20 mouse cellular contexts compared by ENCODE assay signal in the genomic region with DNA sequence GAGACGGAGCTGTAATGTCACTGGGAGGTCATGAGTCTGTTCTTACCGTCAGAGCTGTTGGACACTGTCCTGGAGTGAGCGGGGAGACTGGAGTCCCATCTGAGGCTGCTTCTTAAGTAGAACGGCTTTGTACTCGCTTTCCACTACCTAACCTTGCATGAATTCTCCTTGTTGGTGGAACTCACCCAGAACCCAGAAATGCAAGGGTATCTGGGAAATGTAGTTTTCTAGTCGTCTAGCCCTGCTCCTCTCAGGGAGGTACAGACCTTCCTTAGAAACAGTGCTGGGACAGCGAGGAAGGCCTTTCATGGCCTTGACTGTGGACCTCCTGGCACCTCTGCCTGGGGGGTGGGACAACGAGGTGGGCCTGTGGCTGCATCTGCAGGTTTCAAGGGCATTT. TPM values are rescaled to one million over a fixed set of nuclear protein-coding genes. Genes with fewer than 3 reads are reported as not detected.
DNase-seq lines count a peak whose midpoint lies in the region; ATAC-seq and TF ChIP-seq lines count a peak whose summit lies in the region.
"Had no signal": no experiment of that assay in that cellular context is flagged by ENCODE, and none has a peak within 500 bp of the region (broad histone marks: within the 10 kb centered on the region; RNA-seq: fewer than 3 reads in every experiment).

No protein-coding gene starts in this region.

- no peak overlapping the region for H3K4me3 ChIP-seq in heart, embryonic 13.5 days
- H3K4me3 ChIP-seq in layer of hippocampus, adult 2 months: no peak overlapping the region
- no peak overlapping the region for H3K4me3 ChIP-seq in MEL (ENCODE audit: control insufficient read depth in 1 of 2, insufficient read depth in 1 of 2, low read depth in 2 of 2, low read length in 2 of 2)
- H3K4me3 ChIP-seq in midbrain, embryonic 14.5 days (replicated peaks; ENCODE audit: low read depth, low read length): no peak overlapping the region
- H3K4me3 ChIP-seq: embryonic facial prominence, embryonic 10.5 days; forebrain, embryonic 13.5 days; heart, embryonic 10.5 days had no signal

- no peaks in the 10 kb centered on the region for H3K79me2 ChIP-seq in MEL (ENCODE audit: control insufficient read depth, insufficient read depth, low read length, poor library complexity)

- peaks cover 37% of the 10 kb centered on the region for H3K27me3 ChIP-seq in heart, embryonic 13.5 days (replicated peaks)
- H3K27me3 ChIP-seq in MEL (ENCODE audit: control insufficient read depth in 1 of 2, insufficient read depth in 2 of 2, low read length in 2 of 2): peaks cover 0 to 2% of the 10 kb centered on the region in 2 experiments; a peak in 3 of 4 replicates
- H3K27me3 ChIP-seq in midbrain, embryonic 14.5 days (ENCODE audit: control insufficient read depth, insufficient read depth, low read length): peaks cover 12% of the 10 kb centered on the region; the same call in 1 of the 2 replicates

- H3K9ac ChIP-seq in heart, embryonic 13.5 days: no peak overlapping the region
- H3K9ac ChIP-seq in MEL (ENCODE audit: control insufficient read depth, low read depth, low read length, poor library complexity, severe bottlenecking): no peak overlapping the region
- no peak overlapping the region for H3K9ac ChIP-seq in midbrain, embryonic 14.5 days (replicated peaks; ENCODE audit: low read length)
- H3K9ac ChIP-seq: forebrain, embryonic 13.5 days; forebrain, postnatal 0 days; hindbrain, embryonic 14.5 days had no signal

- ATAC-seq in heart, embryonic 13.5 days (ENCODE audit: extremely low read depth, insufficient number of reproducible peaks, low FRiP score, low TSS enrichment): no peak
- ATAC-seq in midbrain, embryonic 14.5 days (ENCODE audit: low FRiP score, low TSS enrichment): no peak
- ATAC-seq: activated CD4-positive, CD25-positive, alpha-beta regulatory T cell, adult 4 months; forebrain, embryonic 13.5 days; forebrain, postnatal 0 days; intestine, embryonic 16.5 days had no signal

- TF ChIP-seq CTCF in layer of hippocampus, adult 2 months (conservative IDR thresholded peaks at IDR 0.05): no peak
- TF ChIP-seq CTCF in MEL (IDR thresholded peaks at IDR 0.05 in 2 of 3, conservative IDR thresholded peaks at IDR 0.05 in 1 of 3; ENCODE audit: control insufficient read depth in 1 of 3, insufficient read depth in 1 of 3, low read depth in 2 of 3, low read length in 3 of 3, poor library complexity in 1 of 3, severe bottlenecking in 1 of 3): no peak

- H3K36me3 ChIP-seq in heart, embryonic 13.5 days: no peaks in the 10 kb centered on the region
- H3K36me3 ChIP-seq in MEL (ENCODE audit: control insufficient read depth in 1 of 2, insufficient read depth in 2 of 2, low read length in 2 of 2): no peaks in the 10 kb centered on the region
- no peaks in the 10 kb centered on the region for H3K36me3 ChIP-seq in midbrain, embryonic 14.5 days (ENCODE audit: control insufficient read depth, insufficient read depth, low read length)
- H3K36me3 ChIP-seq: embryonic facial prominence, embryonic 10.5 days; G1E; heart, embryonic 10.5 days had no signal

- no peaks in the 10 kb centered on the region for H3K9me3 ChIP-seq in heart, embryonic 13.5 days
- H3K9me3 ChIP-seq in MEL (replicated peaks; ENCODE audit: insufficient read depth, low read length): no peaks in the 10 kb centered on the region
- H3K9me3 ChIP-seq in midbrain, embryonic 14.5 days (ENCODE audit: control insufficient read depth, low read length): no peaks in the 10 kb centered on the region
- H3K9me3 ChIP-seq: embryonic facial prominence, embryonic 10.5 days; forebrain, embryonic 13.5 days; G1E; heart, embryonic 10.5 days had no signal

- TF ChIP-seq POLR2A in MEL (IDR thresholded peaks at IDR 0.05; ENCODE audit: control insufficient read depth in 1 of 2, insufficient read depth in 1 of 2, low read depth in 1 of 2, low read length in 2 of 2, poor library complexity in 1 of 2): no peak

- 43% methylated on average over 8 of the region's 8 CpGs for WGBS in heart, embryonic 13.5 days
- 67% methylated on average over 8 of the region's 8 CpGs for WGBS in midbrain, embryonic 14.5 days

- H3K4me1 ChIP-seq in heart, embryonic 13.5 days: peaks cover 28% of the 10 kb centered on the region
- H3K4me1 ChIP-seq in MEL (ENCODE audit: control insufficient read depth in 1 of 2, insufficient read depth in 2 of 2, low read length in 2 of 2): no peaks in the 10 kb centered on the region
- H3K4me1 ChIP-seq in midbrain, embryonic 14.5 days (ENCODE audit: control insufficient read depth, insufficient read depth, low read length): peaks cover 20% of the 10 kb centered on the region

- H3K4me2 ChIP-seq in heart, embryonic 13.5 days: peak overlapping the region; percentile 27
- no peak overlapping the region for H3K4me2 ChIP-seq in midbrain, embryonic 14.5 days (ENCODE audit: low read length)
- H3K4me2 ChIP-seq: forebrain, embryonic 13.5 days; hindbrain, embryonic 14.5 days had no signal

- H3K27ac ChIP-seq in heart, embryonic 13.5 days (replicated peaks): no peak overlapping the region
- peak overlapping the region; percentile 68 for H3K27ac ChIP-seq in layer of hippocampus, adult 2 months
- H3K27ac ChIP-seq in MEL (ENCODE audit: control insufficient read depth, low read depth, low read length): no peak overlapping the region
- no peak overlapping the region for H3K27ac ChIP-seq in midbrain, embryonic 14.5 days (replicated peaks; ENCODE audit: low read depth, low read length)
- H3K27ac ChIP-seq: embryonic facial prominence, embryonic 10.5 days; forebrain, embryonic 13.5 days; heart, embryonic 10.5 days; hindbrain, embryonic 14.5 days had no signal

- no peak for TF ChIP-seq RAD21 in MEL (IDR thresholded peaks at IDR 0.05; ENCODE audit: low read depth, low read length)

- no peak for TF ChIP-seq EP300 in MEL (IDR thresholded peaks at IDR 0.05; ENCODE audit: low read depth in 1 of 2, low read length in 2 of 2)

- DNase-seq in heart, postnatal 4 days: no peak
- no peak for DNase-seq in layer of hippocampus, adult 2 months (ENCODE audit: low spot score in 2 of 2)
- DNase-seq in layer of hippocampus, adult 11-12 months (ENCODE audit: low spot score): no peak
- DNase-seq in MEL (ENCODE audit: low read depth, low spot score): no peak
- no peak for DNase-seq in ovary, postnatal 10 days (ENCODE audit: low spot score)
- DNase-seq in midbrain, embryonic 14.5 days: no peak
- DNase-seq: adrenal gland, postnatal 14 days; cerebellum, adult 18-20 months; cerebellum, postnatal 10 days; forebrain, postnatal 0 days; gastrocnemius, postnatal 14 days; heart, postnatal 10 days had no signal

TF ChIP-seq in MEL, 35 proteins besides CTCF, POLR2A, EP300 and RAD21:
- TF ChIP-seq HCFC1 (IDR thresholded peaks at IDR 0.05; ENCODE audit: low read depth, low read length) (peak; percentile 57), POLR2AphosphoS5 (IDR thresholded peaks at IDR 0.05; ENCODE audit: borderline replicate concordance, low read depth, low read length) (no peak), MYB (IDR thresholded peaks at IDR 0.05; ENCODE audit: low read depth, low read length) (no peak)

RNA-seq across cellular contexts. Expression of a gene that starts 53.5 kb away (rescaled TPM):
- polyA plus RNA-seq in heart, embryonic 13.5 days (2015; fragmentation: Nextera tagmentation; extraction: Ambion mirVana): 20.1 and 25.9 TPM in 2 replicates
- 10 to 100 TPM; 10.1 to 13.4 TPM for total RNA-seq in heart, postnatal 4 days (2021)
- total RNA-seq in layer of hippocampus, adult 2 months (2021): 10 to 100 TPM; 33.9 to 34.0 TPM
- 101 and 116 TPM in 2 replicates for total RNA-seq in MEL (2012; rRNA removed)
- 100 to 1,000 TPM; 234 to 696 TPM for polyA plus RNA-seq in MEL (2012; ENCODE audit: insufficient read depth in 1 of 2, insufficient read length in 2 of 2, low read depth in 1 of 2, low replicate concordance in 2 of 2, missing spikeins in 1 of 2)
- polyA plus RNA-seq in midbrain, embryonic 14.5 days (2014; fragmentation: Nextera tagmentation; extraction: Ambion mirVana): 14.3 and 31.7 TPM in 2 replicates
